Mouse (Mus musculus) embryonic fibroblast, embryonic 13.5 days (primary cell): Measurements from ENCODE around the gene Mrps12. TPM values are rescaled to one million over a fixed set of nuclear protein-coding genes. Genes with fewer than 3 reads are reported as not detected.
A peak's percentile ranks its signal among the peaks of the same experiment; 100 is the strongest.

ENCODE experiments used
- H3K27ac ChIP-seq: 2 replicates; pipeline ENCODE4 v1.5.1; 2012; ENCODE audit warnings: low read length, control low read depth, inconsistent platforms; ENCODE audit not compliant: insufficient read depth
- H3K4me1 ChIP-seq: 2 replicates; pipeline ENCODE4 v1.6.1; 2011; ENCODE audit warnings: low read length; ENCODE audit not compliant: control insufficient read depth, insufficient read depth
- H3K4me3 ChIP-seq: 2 replicates; pipeline ENCODE4 v1.5.1; 2011; ENCODE audit warnings: mild to moderate bottlenecking, control low read depth, low read length; ENCODE audit not compliant: insufficient read depth
- CTCF ChIP-seq: IDR thresholded peaks from 2 replicates; pipeline ENCODE4 v1.5.1; 2011; ENCODE audit warnings: mild to moderate bottlenecking, control low read depth, low read length, moderate library complexity, borderline replicate concordance; ENCODE audit not compliant: insufficient read depth
- POLR2A ChIP-seq: IDR thresholded peaks from 2 replicates; pipeline ENCODE4 v1.6.1; 2011; ENCODE audit warnings: low read depth, mild to moderate bottlenecking, control low read depth, low read length, moderate library complexity
- polyA plus RNA-seq: library from polyadenylated mRNA; stranded (reverse); fragments of >200 nt; gene quantifications from 2 replicates; pipeline ENCODE4 v1.2.4, GENCODE M21; 2011; ENCODE audit warnings: low read depth; ENCODE audit not compliant: missing spikeins, insufficient read length

Mrps12 gene
- polyA plus RNA-seq, 1 experiment = 30.9 TPM

DNA sequence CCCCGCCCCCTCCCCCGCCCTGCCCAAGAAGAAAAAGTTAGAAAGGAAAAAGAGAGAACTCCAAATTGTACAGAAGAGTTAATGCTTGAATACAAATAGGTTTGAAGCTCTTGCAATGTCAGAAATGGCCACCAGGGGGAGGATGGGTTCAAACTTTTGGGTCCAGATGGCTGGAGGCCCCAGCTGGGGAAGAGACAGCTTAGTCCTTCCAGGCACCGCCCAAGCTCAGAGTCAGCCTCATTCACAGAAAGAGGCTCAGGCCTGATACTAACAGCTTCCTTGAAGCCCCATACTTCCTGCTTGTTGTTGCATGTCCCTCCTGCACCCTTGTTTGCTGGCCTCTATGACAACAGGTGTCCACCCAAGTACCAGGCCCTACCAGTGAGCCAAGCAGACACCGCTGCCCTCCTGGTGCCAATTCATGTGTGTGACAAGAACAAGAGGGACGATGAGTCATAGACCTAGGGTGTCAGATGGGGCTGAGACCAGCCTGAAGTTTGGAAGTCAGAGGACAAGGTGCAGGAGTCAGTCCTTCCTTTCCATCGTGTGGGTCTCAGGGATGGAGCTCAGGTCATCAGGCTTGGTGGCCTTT, 38.5 kb upstream of the Mrps12 start:
- Histone ChIP-seq H3K4me1 (peaks cover 3% of the 10 kb centered on the region; the same call in 1 of the 2 replicates), H3K27ac (peak overlapping the region; percentile 48), H3K4me3 (no peak overlapping the region)
- 0 out of 2 replicates have a peak, but pooled peaks have one; percentile 31 for TF ChIP-seq CTCF
- no peak for TF ChIP-seq POLR2A

DNA sequence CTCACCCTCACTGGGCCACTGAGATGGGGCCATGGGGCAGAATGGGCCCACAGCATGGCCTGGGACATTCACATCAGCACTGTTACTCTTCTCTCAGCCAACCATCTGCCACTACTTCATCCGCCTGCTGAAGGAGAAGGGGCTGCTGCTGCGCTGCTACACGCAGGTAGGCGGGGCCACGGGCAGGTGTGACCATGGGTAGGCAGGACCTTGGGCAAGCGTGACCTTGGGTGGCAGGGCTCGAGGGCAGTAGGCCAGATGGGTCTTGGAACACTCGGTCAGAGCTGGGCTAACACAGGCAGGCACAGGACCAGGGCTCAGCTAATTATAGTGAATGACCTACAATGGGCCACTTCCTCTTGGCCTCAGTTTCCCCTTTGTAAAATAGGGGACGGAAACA, 37.2 kb upstream of the Mrps12 start:
- peaks cover 3% of the 10 kb centered on the region; the same call in 1 of the 2 replicates for H3K4me1 ChIP-seq
- no peak overlapping the region for H3K27ac ChIP-seq
- TF ChIP-seq CTCF (no peak), POLR2A (no peak)
- H3K4me3 ChIP-seq = no peak overlapping the region

GRCm38 (mm10) chr7:28775129-28775528, 33.5 kb upstream of the Mrps12 start:
- H3K4me1 ChIP-seq = no peaks in the 10 kb centered on the region
- no peak for TF ChIP-seq CTCF
- no peak for TF ChIP-seq POLR2A
- H3K27ac ChIP-seq = no peak overlapping the region
- H3K4me3 ChIP-seq = no peak overlapping the region

DNA sequence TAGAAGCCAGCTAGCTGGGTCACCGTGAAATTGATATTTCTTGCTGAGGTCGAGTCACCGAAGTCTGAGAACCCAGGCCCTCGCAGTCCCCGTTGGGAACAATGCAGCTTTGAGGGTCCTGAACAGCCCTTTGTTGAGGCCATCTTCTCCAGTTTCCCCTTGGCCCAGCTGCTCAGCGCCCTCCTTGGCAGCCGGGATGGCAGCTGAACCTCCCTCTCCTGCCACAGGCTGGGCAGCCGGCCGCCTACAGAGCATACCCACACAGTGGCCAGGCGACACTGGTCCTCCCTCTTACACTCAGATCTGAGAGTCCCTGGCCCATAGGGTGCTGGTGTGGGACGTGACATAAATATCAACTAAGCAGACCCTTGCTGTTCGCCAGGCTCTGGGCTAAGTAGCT, 32.5 kb upstream of the Mrps12 start:
- Histone ChIP-seq H3K4me3 (no peak overlapping the region), H3K27ac (no peak overlapping the region), H3K4me1 (no peaks in the 10 kb centered on the region)
- no peak for TF ChIP-seq POLR2A
- no peak for TF ChIP-seq CTCF

GRCm38 (mm10) chr7:28773163-28773562, 31.5 kb upstream of the Mrps12 start:
- TF ChIP-seq POLR2A (no peak), CTCF (no peak)
- Histone ChIP-seq H3K4me1 (no peaks in the 10 kb centered on the region), H3K4me3 (no peak overlapping the region), H3K27ac (no peak overlapping the region)

DNA sequence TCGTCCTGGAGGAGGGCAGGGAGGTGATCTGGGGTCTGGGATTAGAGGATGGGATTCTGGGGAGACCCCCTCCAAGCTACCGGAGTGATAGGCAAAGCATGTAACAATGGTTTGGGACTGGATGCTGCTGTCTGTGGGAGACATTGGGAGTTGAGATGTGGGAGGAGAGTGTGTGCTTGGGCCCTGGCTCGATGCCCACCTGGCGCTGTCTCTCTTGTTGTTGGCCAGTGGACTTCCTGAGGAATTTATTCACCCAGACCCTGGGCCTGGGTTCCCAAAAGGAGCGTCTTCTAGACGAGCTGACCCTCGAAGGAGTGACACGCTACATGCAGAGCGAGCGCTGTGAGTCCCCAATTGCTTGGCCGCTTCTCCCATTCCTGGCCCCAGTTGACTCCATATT, 30.2 kb upstream of the Mrps12 start:
- TF ChIP-seq CTCF (no peak), POLR2A (no peak)
- Histone ChIP-seq H3K4me1 (0 out of 2 replicates have a peak, but pooled peaks cover 7% of the 10 kb centered on the region), H3K4me3 (no peak overlapping the region)

GRCm38 (mm10) chr7:28770309-28770708, 28.7 kb upstream of the Mrps12 start:
- H3K4me1 ChIP-seq = peaks cover 8% of the 10 kb centered on the region; the same call in 1 of the 2 replicates
- TF ChIP-seq CTCF = no peak
- no peak for TF ChIP-seq POLR2A
- no peak overlapping the region for H3K4me3 ChIP-seq
- H3K27ac ChIP-seq = no peak overlapping the region

More for the DNA sequence above, 30.2 kb upstream of the Mrps12 start:
- no peak overlapping the region for H3K27ac ChIP-seq

DNA sequence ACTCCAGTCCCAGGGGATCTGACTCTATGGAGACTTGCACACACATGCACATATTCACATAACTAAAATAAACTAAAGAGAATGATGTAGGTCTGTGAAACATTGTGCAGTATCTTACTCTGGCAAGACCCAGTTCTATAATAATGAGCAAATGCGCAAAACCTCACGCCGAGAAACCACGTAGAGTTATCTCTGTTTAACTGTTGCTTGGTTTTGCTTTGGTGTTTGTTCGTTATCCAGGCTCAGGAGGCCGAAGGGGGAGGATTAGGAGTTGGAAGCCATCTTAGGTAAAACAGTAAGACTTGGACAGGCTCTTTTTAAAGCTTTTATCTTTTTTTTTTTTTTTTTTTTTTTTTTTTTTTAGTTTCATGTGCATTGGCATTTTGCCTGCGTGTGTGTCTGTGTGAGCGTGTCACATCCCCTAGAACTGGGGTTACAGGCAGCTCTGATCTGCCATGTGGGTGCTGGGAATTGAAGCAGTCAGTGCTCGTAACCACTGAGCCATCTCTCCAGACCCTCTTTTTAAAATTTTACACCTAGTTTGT, 27.9 kb upstream of the Mrps12 start:
- TF ChIP-seq CTCF = no peak
- no peak for TF ChIP-seq POLR2A
- no peak overlapping the region for H3K27ac ChIP-seq
- H3K4me3 ChIP-seq = no peak overlapping the region
- peaks cover 10% of the 10 kb centered on the region; the same call in 1 of the 2 replicates for H3K4me1 ChIP-seq

GRCm38 (mm10) chr7:28767462-28767965, 25.9 kb upstream of the Mrps12 start, which contains the start of gene Nfkbib:
Gene Nfkbib, minus strand, starts transcription at chr7:28767512.
- Histone ChIP-seq H3K27ac (no peak within 1 kb of the TSS), H3K4me1 (peaks cover 10% of the 10 kb centered on the region; the same call in 1 of the 2 replicates), H3K4me3 (peak within 1 kb of the TSS; percentile 94)
- TF ChIP-seq CTCF (no peak), POLR2A (no peak)

GRCm38 (mm10) chr7:28766910-28767309, 25.3 kb upstream of the Mrps12 start:
- H3K27ac ChIP-seq = no peak overlapping the region
- no peak for TF ChIP-seq CTCF
- no peak for TF ChIP-seq POLR2A
- H3K4me3 ChIP-seq = peak overlapping the region; percentile 86
- peaks cover 10% of the 10 kb centered on the region; the same call in 1 of the 2 replicates for H3K4me1 ChIP-seq
